Mouse (Mus musculus): ENCODE data around the gene Prkn.

Prkn gene

DNA sequence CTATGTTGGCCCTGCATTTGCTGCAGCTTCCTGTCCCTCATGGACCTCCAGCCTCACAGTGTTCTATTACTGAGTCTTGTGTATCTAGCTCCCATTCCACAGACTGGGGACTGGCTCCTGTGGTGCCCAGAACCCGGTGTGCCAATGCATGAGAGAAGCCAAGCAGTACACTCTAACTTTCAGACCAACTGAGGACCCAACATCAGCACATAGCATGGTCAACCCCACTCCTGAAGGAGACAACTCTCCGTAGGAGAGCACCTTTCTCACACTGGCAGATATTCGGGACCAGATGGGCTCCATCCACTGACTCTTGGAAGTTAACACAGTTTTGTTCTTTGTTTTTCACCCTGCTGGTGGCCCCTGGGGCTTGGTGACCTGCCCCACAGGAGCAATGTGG lies 1026.0 kb downstream of the Prkn start:
- DNase-seq = no peak

DNA sequence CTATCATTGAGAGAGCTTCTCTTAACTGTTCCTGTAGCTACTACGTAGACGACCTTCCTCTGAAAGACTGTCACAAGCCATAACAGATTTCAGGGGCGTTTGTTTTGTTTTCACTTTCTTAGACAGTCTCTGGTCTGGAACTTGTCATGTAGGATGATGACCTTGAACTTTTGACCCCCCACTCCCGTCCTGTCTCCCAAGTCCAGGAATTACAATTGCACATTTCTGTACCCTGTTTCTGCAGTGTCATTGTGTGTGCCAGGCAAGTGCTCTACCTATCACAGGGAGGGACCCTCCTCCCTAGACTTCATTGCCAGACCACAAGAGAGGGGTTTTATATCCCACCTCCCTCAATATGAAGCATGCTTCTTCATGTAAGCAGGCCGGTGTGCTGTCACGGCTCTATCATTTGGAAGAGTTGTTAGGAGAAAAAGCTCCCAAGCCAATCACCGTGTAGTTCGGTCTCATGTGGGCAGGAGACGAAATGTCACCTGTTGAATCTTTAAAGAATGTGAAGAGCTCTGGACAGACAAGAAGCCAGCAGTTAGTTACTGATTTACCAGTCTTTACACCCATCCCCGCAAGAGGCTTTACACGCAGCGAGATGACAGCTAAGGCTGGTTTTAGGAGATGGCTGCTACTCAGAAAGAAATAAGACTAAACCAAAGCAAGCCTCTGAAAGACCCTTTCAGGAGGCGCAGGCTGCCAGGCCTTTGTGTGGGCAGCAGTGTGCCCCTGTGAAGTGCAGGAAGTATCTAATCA lies 1027.3 kb downstream of the Prkn start:
- DNase-seq = no peak

DNA sequence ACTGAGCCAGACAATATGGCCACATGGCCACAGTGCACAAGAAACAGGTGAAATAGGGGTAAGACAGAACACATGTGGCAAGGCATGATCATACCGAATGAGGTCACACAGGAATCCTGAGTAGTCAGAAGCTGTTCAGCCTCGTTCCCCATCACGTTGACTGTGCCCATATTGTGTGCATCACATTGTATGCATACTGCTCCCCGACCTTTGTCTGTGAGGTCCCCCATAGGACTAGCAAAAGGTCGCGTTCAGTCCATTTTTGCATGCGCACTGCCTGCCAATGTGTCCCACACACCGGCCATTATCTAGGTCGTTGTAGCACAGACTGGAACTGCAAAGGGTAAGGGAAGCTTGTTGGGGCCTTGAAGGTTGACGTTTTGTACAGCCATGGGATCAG lies 1030.4 kb downstream of the Prkn start:
- no peak for DNase-seq

DNA sequence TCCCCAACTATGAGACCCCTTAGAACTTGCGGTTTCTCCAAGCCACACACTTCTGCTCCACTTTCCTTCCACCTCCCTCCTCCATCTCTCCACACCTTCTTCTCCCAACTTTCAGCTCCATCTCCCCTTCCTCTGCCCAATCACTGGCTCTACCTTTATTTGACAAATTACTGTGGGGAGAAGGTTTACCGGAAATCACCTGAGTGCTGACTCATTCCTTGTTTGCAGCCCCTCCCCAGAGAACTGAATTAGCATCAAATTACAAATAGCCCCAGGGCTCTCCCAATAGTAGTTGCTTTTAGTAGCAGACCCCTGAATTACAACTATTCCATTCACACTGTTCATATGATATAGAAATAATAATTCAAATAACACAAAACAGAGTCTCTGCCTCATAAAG lies 1036.1 kb downstream of the Prkn start:
- no peak for DNase-seq

DNA sequence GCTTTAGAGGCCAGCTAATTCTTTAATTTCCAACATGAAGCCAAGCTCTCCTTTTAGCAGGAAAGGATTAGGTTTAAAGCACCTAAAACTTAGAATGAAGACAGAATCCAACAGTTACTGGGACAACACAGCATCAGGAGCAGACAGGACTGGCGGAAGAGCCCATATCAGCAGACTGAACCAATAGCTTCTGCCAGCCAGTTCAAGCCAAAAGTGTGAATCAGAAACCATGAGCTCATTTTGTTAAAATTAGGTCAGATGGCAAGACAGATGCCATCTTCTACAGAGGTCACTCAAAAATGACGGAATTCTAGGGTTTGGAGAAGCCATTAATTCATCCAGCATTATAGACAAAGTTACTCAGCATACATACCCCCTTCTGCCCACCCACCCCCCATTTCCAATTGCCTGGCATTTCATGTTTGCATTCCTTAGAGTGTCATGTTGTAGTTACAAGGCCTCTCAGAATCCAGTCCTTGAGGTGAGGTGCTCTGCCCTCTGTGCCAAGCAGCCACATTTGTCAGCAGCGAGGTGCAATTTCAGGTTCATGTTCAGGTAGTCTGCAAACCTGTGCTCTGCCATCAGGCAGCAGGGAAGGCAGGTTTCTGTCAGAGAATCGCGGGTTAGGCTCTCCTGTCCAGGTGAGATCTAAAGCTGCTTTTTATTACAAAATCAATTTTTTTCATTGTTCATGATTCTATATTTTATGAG lies 1041.1 kb downstream of the Prkn start:
- DNase-seq = no peak

DNA sequence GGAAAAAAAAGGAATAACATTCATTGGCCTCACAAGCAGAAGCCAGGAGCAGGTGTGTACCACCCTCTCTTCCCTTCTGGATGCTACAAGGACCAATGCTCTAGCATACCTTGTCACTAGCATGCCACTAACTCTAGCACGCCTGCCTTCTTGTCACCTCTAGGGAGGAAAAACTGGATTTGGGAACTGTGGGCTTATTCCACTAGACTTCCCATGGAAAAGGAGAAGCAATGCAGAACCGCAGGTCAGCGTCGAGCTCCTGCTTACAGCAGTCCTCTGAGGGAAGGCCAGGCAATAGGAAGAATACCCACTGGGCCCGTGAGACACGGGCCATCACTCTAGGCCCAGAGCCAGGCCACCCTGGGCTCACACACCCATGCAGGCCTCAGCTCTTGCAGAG lies 1045.4 kb downstream of the Prkn start:
- DNase-seq = no peak

DNA sequence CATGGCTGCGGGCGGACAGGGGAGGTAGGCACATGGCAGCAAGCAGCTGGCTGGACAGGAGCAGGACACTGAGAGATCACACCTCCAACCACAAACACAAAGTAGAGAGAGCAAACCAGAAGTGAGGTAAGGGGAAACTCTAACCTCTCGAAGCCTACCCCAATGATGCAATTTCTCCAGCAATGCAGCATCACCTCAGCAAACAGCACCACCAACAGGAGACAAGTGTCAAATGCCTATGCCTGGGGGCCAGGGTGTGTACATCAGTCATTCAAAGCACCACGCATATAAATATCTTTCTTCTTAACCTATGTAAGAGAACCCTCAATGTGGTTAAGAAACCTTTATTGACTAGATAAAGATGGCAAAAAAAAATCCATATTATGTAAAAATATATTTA lies 1046.8 kb downstream of the Prkn start:
- DNase-seq = no peak

DNA sequence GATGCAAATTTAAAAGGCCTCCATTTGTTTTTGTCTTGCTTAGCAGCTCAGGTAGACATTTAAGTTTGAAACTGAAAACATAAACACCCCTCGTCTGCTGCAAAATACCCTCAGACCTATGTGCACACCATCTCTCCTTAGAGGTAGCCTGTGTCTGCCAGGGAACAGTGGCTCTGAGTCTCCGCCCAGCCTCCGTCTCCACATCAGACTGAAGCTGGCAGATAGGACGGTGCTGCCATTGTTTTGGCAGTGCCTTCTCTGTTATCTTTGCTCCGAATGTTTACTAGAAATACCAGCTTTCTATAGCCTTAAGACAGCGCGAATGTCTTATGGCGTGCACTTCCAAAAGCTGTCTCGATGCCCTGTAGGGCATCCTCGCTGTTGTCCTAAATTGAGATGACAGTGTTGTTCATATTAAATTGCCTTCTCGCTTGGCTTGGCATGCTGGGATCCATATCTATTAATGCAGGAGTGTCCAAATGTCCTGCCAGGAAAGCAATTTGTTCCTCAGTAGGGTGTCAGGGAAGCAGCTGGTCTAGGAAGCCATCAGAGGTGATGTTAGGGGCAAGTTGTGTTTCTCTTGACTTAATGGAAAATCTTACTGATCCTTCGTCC lies 1047.5 kb downstream of the Prkn start:
- DNase-seq = no peak

DNA sequence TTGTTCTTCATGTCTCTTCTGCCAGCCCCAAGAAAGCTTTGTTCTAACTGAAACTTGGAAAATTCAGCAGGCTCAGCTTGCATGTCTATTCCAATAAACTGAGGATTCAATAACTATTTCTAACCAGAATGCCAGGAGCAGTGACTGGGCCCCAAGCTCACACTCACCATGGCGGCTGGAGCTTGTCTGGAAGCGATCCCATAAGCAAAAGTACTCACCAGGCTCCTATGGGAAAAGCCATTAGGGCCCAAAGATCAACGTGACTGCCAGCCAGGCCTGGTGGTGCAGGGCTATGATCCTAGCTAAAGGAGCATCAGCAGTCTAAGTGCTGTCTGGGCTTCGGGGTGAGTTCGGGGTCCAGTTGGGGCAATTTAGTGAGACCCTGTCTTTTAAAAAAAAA lies 1048.6 kb downstream of the Prkn start:
- DNase-seq = no peak

DNA sequence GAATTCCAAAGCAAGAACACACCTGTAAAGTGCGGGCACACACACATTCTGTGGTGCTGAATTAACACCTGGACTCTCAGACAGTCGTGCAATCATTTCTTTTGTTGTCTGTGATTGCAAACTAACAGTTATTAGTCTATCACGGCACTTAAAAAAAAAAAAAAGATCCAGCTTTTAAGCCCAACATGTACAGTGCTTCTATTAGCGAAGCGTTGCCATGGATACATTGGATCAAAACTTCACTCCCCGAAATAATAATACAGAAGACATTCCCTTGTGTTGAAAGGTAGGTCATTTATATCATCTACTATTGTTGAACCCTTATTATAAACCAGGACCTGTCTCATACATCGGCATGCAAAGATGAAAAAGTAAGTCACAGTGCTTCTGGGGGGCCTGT lies 1060.1 kb downstream of the Prkn start:
- DNase-seq = no peak

DNA sequence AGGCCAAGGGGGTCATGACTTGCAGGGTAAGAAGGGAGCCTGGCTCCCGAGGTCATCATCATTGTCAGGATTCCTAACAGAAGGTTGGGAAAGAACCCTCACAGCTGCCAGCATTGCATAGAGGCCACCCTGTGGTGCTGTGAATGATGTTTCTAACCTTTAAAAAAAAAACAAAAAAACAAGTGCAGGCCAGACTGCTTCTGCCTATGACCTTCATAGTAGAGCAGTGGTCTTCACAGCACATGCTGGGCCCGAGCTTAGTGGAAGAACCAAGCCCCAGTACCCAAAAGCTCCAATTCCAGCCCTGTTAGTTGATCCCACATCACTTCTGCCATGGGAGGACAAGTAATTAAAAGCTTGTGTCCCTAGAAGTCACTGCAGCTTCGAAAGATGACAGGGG lies 1061.5 kb downstream of the Prkn start:
- DNase-seq = no peak

DNA sequence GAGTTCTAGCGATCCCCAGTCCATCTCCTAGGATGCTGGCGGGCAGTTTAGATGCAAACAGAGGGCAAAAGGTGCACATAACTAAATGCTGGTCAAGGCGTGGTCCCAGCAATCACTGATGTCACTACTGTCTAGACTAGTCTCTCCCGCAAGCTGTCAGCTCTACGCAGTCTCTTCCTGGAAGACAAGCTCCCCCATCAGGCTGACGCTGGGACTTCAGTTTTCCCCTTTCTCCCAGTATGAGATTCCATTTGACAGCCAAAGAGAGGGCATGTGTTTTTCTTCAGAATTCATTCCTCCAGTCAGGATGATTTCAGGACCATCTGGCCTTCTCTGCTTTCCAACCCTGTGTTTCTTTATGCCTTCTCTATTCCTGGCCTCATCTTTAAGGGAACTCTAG lies 1062.8 kb downstream of the Prkn start:
- DNase-seq = peak; percentile 36

DNA sequence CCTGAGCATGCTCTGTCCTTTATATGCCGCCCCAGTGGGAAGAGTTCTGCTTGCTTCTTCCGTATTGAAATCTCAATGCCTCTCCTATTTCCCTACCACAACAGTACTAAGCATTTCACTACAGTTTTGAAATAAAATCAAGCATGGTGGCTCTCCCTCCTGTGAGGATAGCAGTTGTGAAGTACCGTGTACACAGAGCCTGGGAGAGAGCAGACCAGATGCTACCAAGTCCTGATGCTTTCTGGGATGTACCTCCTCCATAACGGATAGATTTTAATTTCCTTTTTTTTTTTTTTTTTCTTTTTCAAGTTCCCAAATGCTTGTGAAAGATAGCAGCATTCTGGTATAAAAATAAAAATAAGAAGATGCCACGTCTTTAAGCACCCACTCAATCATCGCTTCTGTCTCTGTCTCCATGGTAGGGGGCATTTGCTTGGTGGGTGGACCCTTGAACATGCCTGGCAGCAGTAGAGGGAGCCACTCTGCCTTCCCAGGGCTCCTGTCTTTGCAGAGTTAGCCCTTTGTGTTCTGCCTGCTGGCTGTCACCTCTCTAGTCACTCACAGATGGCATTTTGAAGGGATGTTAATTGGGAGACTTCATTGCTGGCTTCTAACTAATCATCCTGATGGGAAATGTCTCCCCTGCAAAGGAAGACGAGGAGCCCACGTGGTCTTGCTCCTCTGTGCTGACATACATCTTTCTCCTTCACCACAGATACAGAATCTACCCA lies 1070.6 kb downstream of the Prkn start:
- no peak for DNase-seq

DNA sequence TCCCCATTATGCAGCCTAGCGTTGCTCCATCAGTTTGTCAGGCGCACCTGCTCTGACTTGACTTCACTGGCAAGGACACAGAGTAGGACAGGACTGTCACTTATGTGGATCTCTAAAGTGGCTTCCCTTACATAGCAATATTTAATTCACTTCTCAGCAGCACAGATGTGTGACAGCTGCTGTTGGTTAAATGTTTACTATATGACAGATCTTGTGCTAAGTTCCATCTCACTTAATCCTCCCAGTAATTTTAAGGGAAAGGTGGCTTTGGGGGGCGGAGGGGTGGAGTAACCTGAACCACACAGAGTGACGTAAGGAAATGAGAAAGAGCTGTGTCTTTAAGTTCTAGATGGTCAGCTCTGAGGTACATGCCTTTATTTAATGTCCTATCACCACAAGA lies 1072.0 kb downstream of the Prkn start:
- DNase-seq = no peak

DNA sequence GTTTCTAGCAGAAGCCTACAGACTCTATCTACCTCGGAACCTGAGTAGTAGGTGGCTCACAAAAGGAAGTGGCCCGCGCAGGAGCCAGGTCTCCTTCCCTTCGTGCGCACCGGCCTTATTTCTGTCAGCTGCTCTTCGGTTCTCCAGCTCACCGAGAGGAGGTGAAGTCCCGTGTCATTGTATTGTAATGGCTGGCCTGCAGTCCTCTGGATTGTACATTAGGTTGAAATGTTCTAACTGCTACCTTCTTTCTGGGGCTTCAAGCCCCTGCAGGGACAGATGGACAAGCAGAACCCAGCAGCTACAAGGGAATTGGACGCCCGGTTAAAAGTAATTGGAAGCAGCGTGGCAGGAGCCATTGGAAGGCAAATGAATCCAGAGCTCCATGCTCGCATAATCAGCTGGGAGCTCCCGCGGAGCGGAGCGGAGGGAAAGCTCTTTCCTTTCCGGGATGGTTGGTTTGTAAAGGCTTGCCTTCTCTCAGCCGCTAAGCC lies 1072.7 kb downstream of the Prkn start:
- peak; percentile 2 for DNase-seq

DNA sequence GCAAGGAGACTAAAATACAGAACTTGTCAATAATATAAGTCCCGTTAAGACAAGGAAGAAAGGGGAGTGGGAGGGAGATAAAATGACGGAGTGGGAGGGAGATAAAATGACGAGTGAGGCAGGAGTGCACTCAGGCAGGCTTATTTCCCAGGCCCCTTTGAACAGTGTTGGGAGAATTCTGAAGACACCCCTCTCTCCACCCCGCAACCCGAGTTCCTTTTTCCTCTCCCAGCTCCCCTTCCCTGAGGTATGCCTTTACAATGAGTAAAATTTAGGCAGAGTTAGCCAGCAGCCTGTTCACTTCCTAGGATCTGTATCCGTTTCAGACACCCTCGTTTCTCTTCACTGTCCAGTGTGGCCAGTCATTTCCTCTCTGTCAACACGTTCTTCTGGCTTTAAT lies 1073.4 kb downstream of the Prkn start:
- DNase-seq = no peak

DNA sequence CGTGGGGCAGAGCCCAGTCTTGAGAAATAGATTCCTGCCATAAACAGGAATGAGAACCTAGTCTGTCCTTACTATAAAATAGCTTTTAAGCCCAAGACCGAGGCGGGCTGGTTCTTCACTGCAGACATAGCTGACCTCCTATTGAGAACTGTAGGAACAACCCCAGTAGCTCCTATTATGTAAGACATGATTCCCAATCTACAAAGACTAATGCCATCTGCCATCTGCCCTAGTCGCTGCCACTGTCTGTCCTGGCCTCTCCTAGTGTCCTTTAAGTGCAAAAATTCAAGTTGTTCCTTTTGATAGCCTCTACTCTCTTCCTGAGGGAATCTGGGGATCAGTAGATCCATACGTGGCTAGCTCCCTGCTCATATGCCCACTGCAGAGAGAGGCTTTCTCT lies 1074.3 kb downstream of the Prkn start:
- DNase-seq = no peak

DNA sequence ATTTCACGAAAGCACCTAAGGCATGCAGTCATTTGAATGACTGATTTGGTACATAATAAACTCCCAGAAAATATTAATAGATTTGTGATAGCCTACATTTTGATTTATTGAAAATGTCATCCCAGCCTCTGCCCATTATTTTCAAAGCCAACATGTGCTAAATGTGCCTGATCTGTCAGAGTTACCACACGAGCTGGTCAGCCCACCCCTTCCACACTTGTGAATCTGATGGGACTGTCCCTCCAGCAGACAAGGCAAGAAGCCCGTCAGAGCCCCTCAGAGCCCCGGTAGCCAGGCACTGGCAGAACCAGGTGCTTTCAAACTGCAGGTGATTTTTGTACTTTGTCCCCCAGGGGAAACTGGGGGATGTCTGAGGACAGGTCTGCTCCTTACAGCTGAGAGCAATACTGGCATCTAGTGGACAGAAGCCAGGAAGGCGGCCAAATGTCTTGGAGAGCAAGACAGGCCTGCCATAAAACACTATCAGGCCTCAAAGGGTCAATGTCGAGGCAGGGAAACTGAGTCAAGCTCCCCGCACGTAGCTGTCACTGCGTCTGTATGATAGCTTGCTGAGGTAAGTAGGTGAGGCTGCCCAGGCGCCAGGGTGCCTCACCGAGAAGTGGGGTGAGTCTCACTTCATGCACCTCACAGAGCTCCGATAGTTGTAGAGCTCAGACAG lies 1078.1 kb downstream of the Prkn start:
- DNase-seq = peak; percentile 29

DNA sequence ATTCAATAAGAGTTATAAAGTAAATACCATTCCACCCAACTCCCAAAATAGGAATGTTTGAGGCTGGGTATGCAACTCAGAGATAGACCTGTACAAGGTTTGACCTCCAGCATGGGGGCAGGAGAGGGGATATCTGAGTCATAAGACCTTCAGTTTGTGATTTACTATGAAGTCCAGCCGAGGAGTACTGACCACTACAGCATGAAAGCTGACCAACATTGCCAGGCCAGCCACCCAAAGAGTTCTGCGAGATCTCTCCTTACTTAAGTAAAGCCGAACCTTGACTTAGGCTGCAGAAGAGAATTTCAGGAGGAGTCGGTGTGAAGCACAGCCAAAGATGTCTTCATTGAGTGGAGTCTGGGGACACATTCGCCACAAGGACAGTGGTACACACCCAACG lies 1079.4 kb downstream of the Prkn start:
- DNase-seq = no peak

DNA sequence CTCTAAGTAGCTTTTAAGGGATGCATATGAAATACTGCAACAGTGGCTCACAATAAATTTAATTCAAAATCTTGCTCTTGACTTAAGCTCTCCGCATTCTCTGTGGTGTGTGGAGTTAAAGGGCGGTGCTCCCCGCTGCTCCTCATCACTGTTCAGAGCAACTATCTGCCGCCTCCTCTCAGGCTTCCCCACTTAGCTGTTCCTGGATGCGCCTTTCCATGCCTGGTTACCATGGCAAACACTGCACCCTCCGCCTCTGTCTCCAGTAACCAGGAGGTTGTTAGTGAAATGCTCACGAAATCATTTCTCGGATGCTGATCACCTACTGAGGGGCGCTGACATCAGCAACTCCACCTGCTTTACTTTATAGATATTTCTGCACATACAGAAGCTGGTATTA lies 1080.8 kb downstream of the Prkn start:
- no peak for DNase-seq

DNA sequence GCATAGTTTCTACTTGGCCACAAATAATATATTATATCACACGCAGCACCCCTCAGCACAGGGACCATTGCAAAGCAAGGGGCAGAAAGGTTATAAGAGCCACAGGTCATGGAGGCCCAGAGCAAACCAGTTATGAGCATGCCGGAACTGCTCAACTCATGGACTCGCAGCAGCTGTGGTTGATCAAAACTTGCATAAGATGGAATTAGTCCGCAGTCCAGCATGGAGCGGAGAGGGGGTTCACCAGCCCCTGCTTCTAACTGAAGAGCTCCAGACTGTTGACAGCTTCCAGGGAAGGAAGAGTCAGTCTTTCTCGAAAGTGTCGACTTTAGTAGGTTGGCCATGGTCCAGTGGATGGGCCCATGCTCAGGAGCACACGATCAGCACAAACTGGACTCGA lies 1083.8 kb downstream of the Prkn start:
- peak; percentile 2 for DNase-seq

DNA sequence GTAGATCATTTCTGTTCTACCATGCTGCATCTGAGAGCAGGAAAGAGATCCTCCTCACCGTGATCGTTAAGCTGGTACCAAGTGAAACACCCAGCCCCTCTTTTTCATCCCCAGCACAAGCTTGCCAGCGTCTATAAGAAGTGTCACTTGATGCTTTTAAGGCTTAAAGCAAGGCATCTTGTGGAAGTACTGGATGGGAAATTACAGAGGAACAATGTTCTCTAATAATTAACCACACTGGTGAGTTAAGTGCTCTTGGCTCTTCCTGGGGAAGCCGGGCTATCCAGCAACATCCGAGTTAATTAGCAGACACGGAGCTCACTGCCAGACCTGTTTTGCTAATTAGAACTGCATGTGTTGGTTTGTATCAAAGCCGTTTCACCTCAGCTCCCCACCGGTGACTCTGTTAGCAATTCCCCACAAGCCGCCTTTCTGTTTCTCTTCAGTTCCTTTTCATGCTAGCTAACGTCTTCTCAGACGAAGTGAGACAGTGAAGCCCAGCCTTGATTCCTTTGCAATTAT lies 1086.7 kb downstream of the Prkn start:
- DNase-seq = no peak

DNA sequence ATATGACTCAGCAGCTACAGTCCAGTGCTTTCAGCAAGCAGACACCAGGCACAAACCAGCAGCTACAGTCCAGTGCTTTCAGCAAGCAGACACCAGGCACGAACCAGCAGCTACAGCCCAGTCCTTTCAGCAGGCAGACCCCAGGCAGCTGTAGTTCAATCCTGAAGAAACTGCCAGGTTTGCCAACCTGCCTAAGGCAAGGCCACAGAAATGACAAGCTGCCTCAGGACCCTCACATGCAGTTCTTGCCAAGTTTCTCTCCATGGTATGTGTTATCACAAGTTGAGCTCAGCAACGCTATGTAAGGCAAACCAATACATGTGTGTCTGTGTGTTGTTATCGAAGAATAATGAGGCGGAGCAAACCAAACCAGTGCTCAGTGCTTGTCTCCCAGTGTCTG lies 1091.5 kb downstream of the Prkn start:
- DNase-seq = no peak
